ENCODE assay signal across 11 mouse cellular contexts in genomic region chr6:4548894-4549293, GRCm38 (mm10). TPM values are rescaled to one million over a fixed set of nuclear protein-coding genes. Genes with fewer than 3 reads are reported as not detected.
DNase-seq lines count a peak whose midpoint lies in the region; ATAC-seq and TF ChIP-seq lines count a peak whose summit lies in the region.
"Had no signal": no experiment of that assay in that cellular context is flagged by ENCODE, and none has a peak within 500 bp of the region (broad histone marks: within the 10 kb centered on the region; RNA-seq: fewer than 3 reads in every experiment).

No protein-coding gene starts in this region.

- no peaks in the 10 kb centered on the region for H3K27me3 ChIP-seq in heart, adult 2 months (ENCODE audit: control insufficient read depth, insufficient read depth, low read length)
- no peaks in the 10 kb centered on the region for H3K27me3 ChIP-seq in heart, embryonic 10.5 days (ENCODE audit: insufficient read depth, poor library complexity, severe bottlenecking)
- H3K27me3 ChIP-seq in lung, embryonic 14.5 days (ENCODE audit: insufficient read depth, low read length), result no peaks in the 10 kb centered on the region
- H3K27me3 ChIP-seq in forebrain, embryonic 10.5 days (ENCODE audit: poor library complexity, severe bottlenecking), result no peaks in the 10 kb centered on the region
- H3K27me3 ChIP-seq: heart, embryonic 15.5 days; limb, embryonic 13.5 days; midbrain, embryonic 12.5 days had no signal

- no peak for TF ChIP-seq EP300 in heart, adult 2 months (IDR thresholded peaks at IDR 0.05; ENCODE audit: insufficient read depth, low read depth, low read length)

- 70% methylated on average over 4 of the region's 4 CpGs for WGBS in heart, adult 2 months
- 53% methylated on average over 4 of the region's 4 CpGs for WGBS in heart, embryonic 10.5 days
- WGBS in lung, embryonic 14.5 days, result 59% methylated on average over 4 of the region's 4 CpGs
- 57% methylated on average over 4 of the region's 4 CpGs for WGBS in lung, adult 2 months
- 76% methylated on average over 4 of the region's 4 CpGs for WGBS in forebrain, embryonic 10.5 days

- no peaks in the 10 kb centered on the region for H3K79me2 ChIP-seq in heart, adult 2 months (replicated peaks; ENCODE audit: control insufficient read depth, insufficient read depth, low read length)

- no peak for DNase-seq in heart, adult 2 months
- DNase-seq in heart, embryonic 10.5 days (ENCODE audit: low spot score), result no peak
- DNase-seq in lung, embryonic 14.5 days, result peak; percentile 52
- DNase-seq in lung, adult 2 months, result no peak
- peak; percentile 50 for DNase-seq in adrenal gland, postnatal 10 days
- DNase-seq in lung, postnatal 25 days (ENCODE audit: low spot score), result peak; percentile 16
- no peak for DNase-seq in forebrain, embryonic 10.5 days (ENCODE audit: extremely low spot score, low spot score)
- DNase-seq in right cerebral cortex, postnatal 25 days, result no peak

- no peak overlapping the region for H3K27ac ChIP-seq in heart, adult 2 months
- no peak overlapping the region for H3K27ac ChIP-seq in heart, embryonic 10.5 days
- H3K27ac ChIP-seq in lung, embryonic 14.5 days (ENCODE audit: low read depth), result no peak overlapping the region
- H3K27ac ChIP-seq in forebrain, embryonic 10.5 days, result no peak overlapping the region
- H3K27ac ChIP-seq: heart, embryonic 15.5 days; limb, embryonic 13.5 days; midbrain, embryonic 12.5 days had no signal

- intact Hi-C loops in heart, adult 2 months (cut with DNase I), result loop anchor here (5.0 kb wide), 2 partner anchors 637 to 1037 kb away; no protein-coding TSS in a partner anchor

- TF ChIP-seq CTCF in heart, adult 2 months (IDR thresholded peaks at IDR 0.05), result peak; percentile 53
- TF ChIP-seq CTCF in lung, embryonic 14.5 days (IDR thresholded peaks at IDR 0.05; ENCODE audit: low read depth), result peak; percentile 61
- no peak for TF ChIP-seq CTCF in lung, adult 2 months (IDR thresholded peaks at IDR 0.05; ENCODE audit: insufficient read depth, low read length)

- no peak overlapping the region for H3K4me3 ChIP-seq in heart, adult 2 months
- H3K4me3 ChIP-seq in heart, embryonic 10.5 days, result no peak overlapping the region
- no peak overlapping the region for H3K4me3 ChIP-seq in lung, embryonic 14.5 days (ENCODE audit: low read depth, low read length)
- no peak overlapping the region for H3K4me3 ChIP-seq in lung, adult 2 months (replicated peaks; ENCODE audit: extremely low read depth, low read depth, low read length)
- H3K4me3 ChIP-seq in forebrain, embryonic 10.5 days, result no peak overlapping the region
- H3K4me3 ChIP-seq: heart, embryonic 15.5 days; limb, embryonic 13.5 days; midbrain, embryonic 12.5 days had no signal

- H3K9me3 ChIP-seq in heart, embryonic 10.5 days, result no peaks in the 10 kb centered on the region
- H3K9me3 ChIP-seq in lung, embryonic 14.5 days (ENCODE audit: low read depth, low read length), result no peaks in the 10 kb centered on the region
- no peaks in the 10 kb centered on the region for H3K9me3 ChIP-seq in forebrain, embryonic 10.5 days
- H3K9me3 ChIP-seq: heart, embryonic 15.5 days; limb, embryonic 13.5 days had no signal

- no peaks in the 10 kb centered on the region for H3K36me3 ChIP-seq in heart, adult 2 months (ENCODE audit: control insufficient read depth, insufficient read depth, low read length)
- H3K36me3 ChIP-seq in heart, embryonic 10.5 days, result no peaks in the 10 kb centered on the region
- no peaks in the 10 kb centered on the region for H3K36me3 ChIP-seq in lung, embryonic 14.5 days (ENCODE audit: insufficient read depth)
- no peaks in the 10 kb centered on the region for H3K36me3 ChIP-seq in forebrain, embryonic 10.5 days (replicated peaks)
- H3K36me3 ChIP-seq: heart, embryonic 15.5 days; limb, embryonic 13.5 days; midbrain, embryonic 12.5 days had no signal

- H3K9ac ChIP-seq in heart, adult 2 months (ENCODE audit: low read depth, low read length), result no peak overlapping the region
- no peak overlapping the region for H3K9ac ChIP-seq in lung, embryonic 14.5 days
- H3K9ac ChIP-seq: heart, embryonic 15.5 days; limb, embryonic 13.5 days; midbrain, embryonic 12.5 days had no signal

- H3K4me2 ChIP-seq in lung, embryonic 14.5 days, result no peak overlapping the region
- H3K4me2 ChIP-seq: heart, embryonic 15.5 days; limb, embryonic 13.5 days; midbrain, embryonic 12.5 days had no signal

- no peak for ATAC-seq in lung, embryonic 14.5 days (ENCODE audit: insufficient read depth)

- TF ChIP-seq POLR2A in heart, adult 2 months (IDR thresholded peaks at IDR 0.05; ENCODE audit: insufficient read depth, low read depth, low read length), result no peak
- no peak for TF ChIP-seq POLR2A in lung, adult 2 months (IDR thresholded peaks at IDR 0.05; ENCODE audit: borderline replicate concordance, extremely low read depth, low read depth, low read length)

- H3K4me1 ChIP-seq in heart, adult 2 months (ENCODE audit: control insufficient read depth, insufficient read depth, low read length), result peaks cover 1% of the 10 kb centered on the region; the same call in 1 of the 2 replicates
- 0 out of 2 replicates have a peak, but pooled peaks cover 4% of the 10 kb centered on the region for H3K4me1 ChIP-seq in heart, embryonic 10.5 days
- H3K4me1 ChIP-seq in lung, embryonic 14.5 days (ENCODE audit: insufficient read depth), result no peaks in the 10 kb centered on the region
- H3K4me1 ChIP-seq in lung, adult 2 months (ENCODE audit: control insufficient read depth, insufficient read depth, low read length), result no peaks in the 10 kb centered on the region
- peaks cover 19% of the 10 kb centered on the region for H3K4me1 ChIP-seq in forebrain, embryonic 10.5 days
- H3K4me1 ChIP-seq: heart, embryonic 15.5 days had no signal

RNA-seq across cellular contexts. Expression of gene Col1a2, which starts 44.3 kb away (rescaled TPM):
- 10 to 100 TPM; 60.1 to 88.9 TPM for total RNA-seq in heart, adult 2 months (2021)
- polyA plus RNA-seq in heart, adult 2 months (2012; rRNA removed), result 89.3 and 99.8 TPM in 2 replicates
- polyA plus RNA-seq in heart, embryonic 10.5 days (2016; fragmentation: Nextera tagmentation; extraction: Ambion mirVana), result 88.7 and 175 TPM in 2 replicates
- polyA plus RNA-seq in lung, embryonic 14.5 days (2014; fragmentation: Nextera tagmentation; extraction: Ambion mirVana), result 626 and 660 TPM in 2 replicates
- 151 and 172 TPM in 2 replicates for polyA plus RNA-seq in lung, adult 2 months (2012; rRNA removed)
- total RNA-seq in adrenal gland, postnatal 10 days (2021), result 1,000 to 10,000 TPM in 1 of 2 experiments, 100 to 1,000 TPM in 1; 549 to 1,048 TPM
- polyA plus RNA-seq in forebrain, embryonic 10.5 days (2016; fragmentation: Nextera tagmentation; extraction: Ambion mirVana), result 93.9 and 97.1 TPM in 2 replicates

RNA-seq across cellular contexts. Expression of gene Casd1, which starts 51.7 kb away (rescaled TPM):
- total RNA-seq in heart, adult 2 months (2021), result 10 to 100 TPM; 26.1 to 26.4 TPM
- polyA plus RNA-seq in heart, adult 2 months (2012; rRNA removed), result 12.3 and 25.2 TPM in 2 replicates
- 32.1 and 43.8 TPM in 2 replicates for polyA plus RNA-seq in heart, embryonic 10.5 days (2016; fragmentation: Nextera tagmentation; extraction: Ambion mirVana)
- 43.3 and 46.5 TPM in 2 replicates for polyA plus RNA-seq in lung, embryonic 14.5 days (2014; fragmentation: Nextera tagmentation; extraction: Ambion mirVana)
- polyA plus RNA-seq in lung, adult 2 months (2012; rRNA removed), result 17.6 and 25.4 TPM in 2 replicates
- total RNA-seq in adrenal gland, postnatal 10 days (2021), result 10 to 100 TPM; 32.7 to 34.9 TPM
- 34.5 and 34.7 TPM in 2 replicates for polyA plus RNA-seq in forebrain, embryonic 10.5 days (2016; fragmentation: Nextera tagmentation; extraction: Ambion mirVana)

Comparison
In these comparisons a context has a peak if more than half of its experiments do, and no peak if none do; other contexts are left out.
1. DNase-seq: peak in lung, embryonic 14.5 days (single experiment), adrenal gland, postnatal 10 days (single experiment) and lung, postnatal 25 days (single experiment); none in heart, adult 2 months (0 of 2), heart, embryonic 10.5 days (single experiment), lung, adult 2 months (single experiment), forebrain, embryonic 10.5 days (single experiment) and right cerebral cortex, postnatal 25 days (single experiment).